Mouse (Mus musculus) hindbrain, embryonic 14.5 days (tissue): Measurements from ENCODE around the gene Gripap1. TPM values are rescaled to one million over a fixed set of nuclear protein-coding genes. Genes with fewer than 3 reads are reported as not detected.

Experiments
- ATAC-seq: fragments of 200-750 bp; cut with Nextera tagmentation; 2 replicates; pipeline ENCODE4 v1.8.0; 2017; ENCODE audit warnings: moderate number of reproducible peaks, mild to moderate bottlenecking, moderate TSS enrichment, moderate library complexity; ENCODE audit not compliant: low FRiP score
- DNase-seq: peaks from one replicate; pipeline ENCODE4 v3.0.0-alpha.2; 2015; ENCODE audit warnings: low spot score
- H3K27ac ChIP-seq: fragments of 300-500 bp; sonication (generic); 2 replicates; pipeline ENCODE4 v1.5.1; 2014; ENCODE audit warnings: mild to moderate bottlenecking, moderate library complexity
- H3K27me3 ChIP-seq: fragments of 300-500 bp; sonication (generic); 2 replicates; pipeline ENCODE4 v1.6.1; 2014; ENCODE audit warnings: mild to moderate bottlenecking, low read length, mixed read lengths; ENCODE audit not compliant: control insufficient read depth, insufficient read depth
- H3K36me3 ChIP-seq: fragments of 300-500 bp; sonication (generic); replicated peaks from 2 replicates; pipeline ENCODE4 v1.6.1; 2014; ENCODE audit not compliant: control insufficient read depth, insufficient read depth
- H3K4me1 ChIP-seq: fragments of 300-500 bp; sonication (generic); replicated peaks from 2 replicates; pipeline ENCODE4 v1.6.1; 2014; ENCODE audit warnings: antibody characterized with exemption, low read length, mixed read lengths; ENCODE audit not compliant: control insufficient read depth, insufficient read depth
- H3K4me2 ChIP-seq: fragments of 300-500 bp; sonication (generic); replicated peaks from 2 replicates; pipeline ENCODE4 v1.6.1; 2014; ENCODE audit warnings: mild to moderate bottlenecking, moderate library complexity
- H3K4me3 ChIP-seq: fragments of 300-500 bp; sonication (generic); replicated peaks from 2 replicates; pipeline ENCODE4 v1.5.1; 2014; ENCODE audit warnings: mild to moderate bottlenecking, low read length
- H3K9ac ChIP-seq: fragments of 300-500 bp; sonication (generic); 2 replicates; pipeline ENCODE4 v1.6.1; 2014
- H3K9me3 ChIP-seq: fragments of 300-500 bp; sonication (generic); 2 replicates; pipeline ENCODE4 v1.6.1; 2016; ENCODE audit warnings: low read length; ENCODE audit not compliant: control insufficient read depth
- WGBS: fragments of 180-500 bp; shearing (Covaris S2); extraction: QIAGEN DNeasy Blood & Tissue Kit; methylation state at CpG from one replicate; pipeline ENCODE4 v1.1.7; 2014; 5-methylcytosine and 5-hydroxymethylcytosine counted together
- polyA plus RNA-seq: library from polyadenylated mRNA; unstranded; fragments of >200 nt; fragmentation: Nextera tagmentation; extraction: Ambion mirVana; gene quantifications from 2 replicates; pipeline ENCODE4 v1.2.1, GENCODE M21; 2014

The Gripap1 gene
- polyA plus RNA-seq, 1 experiment from 2014 or later: 56.8 TPM

DNA sequence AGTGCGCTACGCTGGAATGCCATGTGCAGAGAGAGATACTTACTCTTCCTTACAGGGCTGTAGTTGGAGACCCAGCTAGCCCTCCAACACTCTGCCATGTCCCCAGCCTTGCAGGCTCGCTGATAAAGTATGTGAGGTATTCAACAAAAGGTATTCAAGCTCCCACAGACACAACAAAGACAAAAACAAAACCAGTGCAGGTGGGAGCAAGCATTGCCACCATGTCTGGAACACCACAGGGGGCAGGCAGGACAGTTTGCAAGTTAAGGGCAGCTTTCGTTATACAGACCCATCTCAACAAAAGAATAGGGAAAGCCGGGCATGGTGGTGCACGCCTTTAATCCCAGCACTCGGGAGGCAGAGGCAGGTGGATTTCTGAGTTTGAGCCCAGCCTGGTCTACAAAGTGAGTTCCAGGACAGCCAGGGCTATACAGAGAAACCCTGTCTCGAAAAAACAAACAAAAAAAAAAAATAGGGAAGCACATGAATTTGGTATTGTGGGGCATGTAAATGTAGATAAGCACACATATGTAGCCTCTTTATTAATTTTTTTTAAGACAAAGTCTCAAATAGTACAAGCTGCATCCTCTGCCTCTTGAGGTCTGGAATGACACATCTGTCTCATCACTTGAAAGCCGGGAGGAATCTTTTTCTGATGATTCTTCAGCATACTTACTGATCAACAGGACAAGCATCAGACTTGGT, 13.9 kb upstream of the Gripap1 start:
- Histone ChIP-seq H3K36me3 (peaks cover 15% of the 10 kb centered on the region), H3K4me1 (no peaks in the 10 kb centered on the region), H3K9ac (no peak overlapping the region), H3K4me3 (no peak overlapping the region), H3K4me2 (no peak overlapping the region), H3K27me3 (no peaks in the 10 kb centered on the region), H3K9me3 (no peaks in the 10 kb centered on the region), H3K27ac (no peak overlapping the region)
- no peak for DNase-seq
- 77% methylated on average over 9 of the region's 9 CpGs for WGBS
- ATAC-seq: no peak

DNA sequence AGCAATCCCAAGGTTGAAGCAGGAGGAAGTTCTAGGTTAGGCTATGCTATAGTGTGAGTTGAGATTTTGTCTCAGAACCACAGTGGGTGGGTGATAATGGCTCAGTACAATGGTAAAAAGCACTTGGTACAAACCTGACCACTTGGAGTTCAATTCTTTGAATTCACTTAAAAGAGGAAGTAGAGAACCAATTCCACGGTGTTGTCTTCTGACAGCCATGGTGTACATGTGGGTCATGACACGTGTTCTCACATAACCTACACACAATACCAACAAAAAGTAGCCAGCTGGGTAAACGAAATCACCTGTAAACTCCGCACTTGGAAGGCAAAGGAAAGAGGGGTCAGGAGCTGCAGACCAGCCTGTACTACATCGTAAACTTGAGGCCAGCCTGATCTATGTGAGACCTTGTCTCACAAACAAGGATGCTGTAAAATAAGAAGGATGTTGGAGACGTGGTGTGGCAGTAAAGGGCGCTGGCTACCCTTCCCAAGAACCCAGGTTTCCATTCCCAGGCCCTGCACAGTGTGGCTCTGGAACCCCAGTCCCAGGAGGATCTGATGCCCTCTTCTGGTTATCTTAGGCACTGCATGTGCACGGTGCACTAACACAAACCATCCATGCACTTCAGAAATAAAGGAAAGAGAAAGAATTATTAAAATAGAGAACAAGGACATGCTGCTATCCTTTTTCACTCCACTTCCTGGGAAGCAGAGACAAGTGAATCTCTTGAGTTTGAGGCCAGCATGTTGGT, 13.1 kb upstream of the Gripap1 start:
- DNase-seq: peak; percentile 53
- WGBS: 49% methylated on average over 8 of the region's 8 CpGs

DNA sequence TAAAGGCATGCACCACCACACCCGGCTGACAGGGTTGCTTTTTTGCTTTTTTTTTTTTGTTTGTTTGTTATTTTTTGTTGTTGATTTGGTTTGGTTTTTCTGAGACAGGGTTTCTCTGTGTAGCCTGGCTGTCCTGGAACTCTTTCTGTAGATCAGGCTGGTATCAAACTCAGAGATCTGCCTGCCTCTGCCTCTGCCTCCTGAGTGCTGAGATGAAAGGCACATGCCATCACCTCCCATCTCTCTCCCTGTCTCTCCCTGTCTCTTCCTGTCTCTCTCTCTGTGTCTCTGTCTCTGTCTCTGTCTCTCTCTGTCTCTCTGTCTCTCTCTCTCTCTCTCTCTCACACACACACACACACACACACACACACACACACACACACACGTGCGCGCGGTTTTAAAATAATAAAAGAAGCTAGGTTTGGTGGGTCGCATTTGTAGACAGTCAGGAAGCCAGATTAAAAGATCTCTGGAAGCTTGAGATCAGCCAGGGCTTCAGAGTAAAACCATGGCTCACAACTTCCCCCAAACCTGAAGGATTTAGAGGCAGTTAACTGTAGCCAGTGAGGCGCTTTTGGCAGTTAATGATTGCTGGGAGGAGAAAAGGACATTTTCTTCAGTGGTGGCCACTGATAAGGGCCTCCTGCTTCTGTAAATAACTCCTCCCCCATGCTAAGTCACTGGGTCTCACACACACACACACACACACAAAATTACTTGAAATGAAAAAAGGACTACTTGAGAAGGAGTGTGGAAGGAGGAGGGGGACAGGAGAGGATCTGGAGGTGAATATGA, 10.9 kb upstream of the Gripap1 start:
- no peak overlapping the region for H3K27ac ChIP-seq
- H3K9me3 ChIP-seq: no peaks in the 10 kb centered on the region
- ATAC-seq (no peak), DNase-seq (no peak)
- H3K4me1 ChIP-seq: no peaks in the 10 kb centered on the region
- H3K27me3 ChIP-seq: no peaks in the 10 kb centered on the region
- peaks cover 6% of the 10 kb centered on the region for H3K36me3 ChIP-seq
- whole genome bisulfite sequencing: 84% methylated on average over 7 of the region's 7 CpGs
- no peak overlapping the region for H3K4me2 ChIP-seq
- no peak overlapping the region for H3K9ac ChIP-seq
- H3K4me3 ChIP-seq: no peak overlapping the region

More for the DNA sequence above, 13.1 kb upstream of the Gripap1 start:
- Histone ChIP-seq H3K4me1 (no peaks in the 10 kb centered on the region), H3K9me3 (no peaks in the 10 kb centered on the region), H3K9ac (no peak overlapping the region), H3K27ac (no peak overlapping the region), H3K36me3 (peaks cover 10% of the 10 kb centered on the region), H3K4me3 (no peak overlapping the region), H3K4me2 (no peak overlapping the region), H3K27me3 (no peaks in the 10 kb centered on the region)
- ATAC-seq: peak; percentile 48; the same call in 1 of the 2 replicates

DNA sequence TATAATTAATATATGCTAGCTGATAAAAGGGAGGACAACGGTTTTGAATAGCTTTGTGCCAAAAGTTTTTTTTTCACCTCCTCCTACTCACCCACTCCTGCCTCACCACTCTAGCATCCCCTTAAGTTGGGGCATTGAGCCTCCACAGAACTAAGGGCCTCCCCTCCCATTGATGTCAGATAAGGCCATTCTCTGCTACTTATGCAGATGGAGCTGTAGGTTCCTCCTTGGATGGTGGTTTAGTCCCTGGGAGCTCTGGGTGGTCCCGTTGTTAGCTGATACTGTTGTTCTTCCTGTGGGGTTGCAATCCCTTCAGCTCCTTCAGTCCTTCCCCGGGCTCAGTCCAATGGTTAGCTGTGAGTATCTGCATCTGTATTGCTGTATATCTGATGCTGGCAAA, 10.3 kb upstream of the Gripap1 start:
- 15% methylated on average over 3 of the region's 3 CpGs for WGBS
- Histone ChIP-seq H3K27me3 (no peaks in the 10 kb centered on the region), H3K4me1 (no peaks in the 10 kb centered on the region), H3K36me3 (no peaks in the 10 kb centered on the region), H3K9ac (no peak overlapping the region), H3K9me3 (no peaks in the 10 kb centered on the region), H3K27ac (no peak overlapping the region), H3K4me3 (no peak overlapping the region), H3K4me2 (no peak overlapping the region)
- ATAC-seq: no peak
- DNase-seq: no peak

DNA sequence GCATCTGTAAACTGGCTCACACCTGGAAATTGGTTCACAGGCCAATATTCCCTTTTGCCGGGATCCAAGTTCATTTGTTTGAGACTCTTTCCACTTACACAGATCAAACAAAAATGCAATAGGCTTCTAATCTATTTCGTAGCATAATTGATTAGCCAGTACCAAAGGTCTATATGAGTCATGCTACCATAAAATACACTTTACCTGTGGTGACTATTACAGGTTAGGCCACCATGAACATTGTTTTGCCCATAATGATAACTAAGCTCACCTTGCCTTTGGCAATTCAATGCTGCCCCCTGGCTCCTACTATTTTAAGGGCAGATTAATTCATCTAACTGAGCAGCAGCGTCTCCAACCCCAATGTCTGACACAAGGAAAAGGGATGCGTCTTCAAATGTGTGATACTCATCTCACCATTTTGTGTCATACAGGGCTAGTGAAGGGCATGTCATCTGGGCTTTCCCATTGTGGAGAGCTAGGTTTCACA, 6.9 kb upstream of the Gripap1 start:
- H3K4me3 ChIP-seq: no peak overlapping the region
- ATAC-seq: no peak
- H3K27ac ChIP-seq: no peak overlapping the region
- H3K4me2 ChIP-seq: no peak overlapping the region
- H3K27me3 ChIP-seq: no peaks in the 10 kb centered on the region
- no peaks in the 10 kb centered on the region for H3K36me3 ChIP-seq
- 83% methylated on average over 4 of the region's 4 CpGs for WGBS
- no peak for DNase-seq
- H3K9ac ChIP-seq: no peak overlapping the region
- H3K9me3 ChIP-seq: no peaks in the 10 kb centered on the region
- no peaks in the 10 kb centered on the region for H3K4me1 ChIP-seq

DNA sequence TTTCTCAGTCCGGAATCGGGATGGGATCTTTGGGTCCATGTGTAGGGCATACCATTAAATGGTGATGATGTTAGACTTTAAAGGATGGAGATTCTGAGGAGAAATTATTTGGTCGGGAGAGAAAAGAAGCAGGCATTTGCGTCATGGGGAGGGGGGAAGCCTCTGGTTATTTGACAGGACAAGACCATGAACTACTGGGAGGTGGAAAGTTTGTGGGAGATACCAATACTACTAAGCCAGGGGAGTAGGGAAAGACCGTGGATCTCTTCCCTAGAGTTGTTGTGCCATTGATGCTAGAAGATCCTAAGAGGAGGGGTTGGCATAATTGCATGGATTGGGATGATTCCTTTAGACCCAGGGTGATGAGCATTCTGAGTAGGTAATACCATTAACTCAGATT, 744 bp downstream of the Gripap1 start:
- peak overlapping the region; percentile 66 for H3K9ac ChIP-seq
- no peaks in the 10 kb centered on the region for H3K27me3 ChIP-seq
- peaks cover 6% of the 10 kb centered on the region; the same call in 1 of the 2 replicates for H3K36me3 ChIP-seq
- ATAC-seq: no peak
- H3K4me2 ChIP-seq: peak overlapping the region; percentile 59
- DNase-seq: peak; percentile 25
- 0 out of 2 replicates have a peak, but pooled peaks cover 7% of the 10 kb centered on the region for H3K4me1 ChIP-seq
- WGBS: 22% methylated on average over 5 of the region's 5 CpGs
- peak overlapping the region; percentile 52 for H3K4me3 ChIP-seq
- peak overlapping the region; percentile 70 for H3K27ac ChIP-seq
- no peaks in the 10 kb centered on the region for H3K9me3 ChIP-seq

DNA sequence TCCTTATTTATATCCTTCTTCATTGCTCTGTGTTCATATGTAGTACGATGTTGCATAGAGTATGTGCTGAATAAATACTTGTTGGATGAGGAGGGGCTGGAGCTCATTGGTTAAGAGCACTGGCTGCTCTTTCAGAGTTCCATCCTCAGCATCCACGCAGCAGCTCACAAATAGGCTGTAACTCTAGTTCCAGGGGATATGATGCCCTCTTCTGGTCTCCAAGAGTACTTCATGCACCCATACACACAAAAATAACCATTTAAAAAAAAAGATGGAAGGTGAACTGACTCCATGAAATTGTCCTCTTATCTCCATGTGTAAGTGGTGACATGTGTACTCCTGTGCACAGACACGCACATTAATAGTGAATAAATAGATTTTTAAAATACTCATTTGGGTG, 3.8 kb downstream of the Gripap1 start:
- DNase-seq (no peak), ATAC-seq (no peak)
- 41% methylated on average over 3 of the region's 3 CpGs for WGBS

DNA sequence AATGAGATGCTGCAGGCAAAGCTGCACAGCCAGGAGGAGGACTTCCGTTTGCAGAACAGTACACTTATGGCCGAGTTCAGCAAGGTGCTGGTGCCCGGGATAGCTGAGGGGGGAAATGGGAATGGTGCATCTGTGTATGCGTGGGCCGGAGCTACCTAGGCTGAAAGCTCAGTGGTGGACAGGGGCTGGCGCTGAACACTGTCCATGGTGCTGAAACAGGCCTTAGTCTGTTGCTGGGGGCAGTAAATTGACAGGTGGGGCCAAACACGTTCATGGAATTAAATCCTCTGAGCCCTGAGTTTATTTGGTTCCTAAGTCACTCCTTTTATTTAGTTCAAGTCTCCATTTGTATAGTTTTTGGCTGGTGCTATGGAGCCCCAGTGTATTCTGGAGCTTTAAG, 5.5 kb downstream of the Gripap1 start:
- H3K27me3 ChIP-seq: no peaks in the 10 kb centered on the region
- DNase-seq: no peak
- H3K9me3 ChIP-seq: no peaks in the 10 kb centered on the region
- no peak for ATAC-seq
- 0 out of 2 replicates have a peak, but pooled peaks cover 7% of the 10 kb centered on the region for H3K4me1 ChIP-seq
- H3K9ac ChIP-seq: no peak overlapping the region
- H3K4me3 ChIP-seq: no peak overlapping the region
- H3K27ac ChIP-seq: no peak overlapping the region
- H3K4me2 ChIP-seq: no peak overlapping the region
- WGBS: 34% methylated on average over 7 of the region's 7 CpGs
- H3K36me3 ChIP-seq: peaks cover 23% of the 10 kb centered on the region

More for the DNA sequence above, 3.8 kb downstream of the Gripap1 start:
- Histone ChIP-seq H3K4me1 (0 out of 2 replicates have a peak, but pooled peaks cover 7% of the 10 kb centered on the region), H3K36me3 (peaks cover 13% of the 10 kb centered on the region; the same call in 1 of the 2 replicates), H3K27ac (no peak overlapping the region), H3K4me3 (no peak overlapping the region), H3K9me3 (no peaks in the 10 kb centered on the region), H3K9ac (no peak overlapping the region), H3K4me2 (no peak overlapping the region), H3K27me3 (no peaks in the 10 kb centered on the region)

DNA sequence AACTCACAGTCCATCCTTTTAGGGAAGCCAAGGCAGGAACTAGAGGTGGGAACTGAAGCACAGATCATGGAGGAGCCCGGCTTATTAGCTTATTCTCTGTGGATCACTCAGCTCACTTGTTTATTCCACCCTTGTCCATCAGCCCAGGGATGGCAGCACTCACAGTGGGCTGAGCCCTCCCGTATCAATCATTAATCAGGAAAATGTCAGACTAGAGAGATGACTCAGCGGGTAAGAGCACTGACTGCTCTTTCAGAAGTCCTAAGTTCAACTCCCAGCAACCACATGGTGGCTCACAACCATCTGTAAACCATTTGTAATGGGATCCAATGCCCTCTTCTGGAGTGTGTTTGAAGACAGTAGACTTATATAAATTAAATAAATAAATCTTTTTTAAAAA, 7.8 kb downstream of the Gripap1 start:
- Histone ChIP-seq H3K36me3 (peaks cover 40% of the 10 kb centered on the region), H3K9ac (no peak overlapping the region), H3K27me3 (no peaks in the 10 kb centered on the region), H3K9me3 (no peaks in the 10 kb centered on the region), H3K4me3 (no peak overlapping the region), H3K27ac (no peak overlapping the region), H3K4me1 (no peaks in the 10 kb centered on the region), H3K4me2 (no peak overlapping the region)
- DNase-seq: no peak
- ATAC-seq: no peak
- 88% methylated on average over 3 of the region's 3 CpGs for WGBS
